Mouse (Mus musculus): ENCODE results near the gene Hspa4.

DNA sequence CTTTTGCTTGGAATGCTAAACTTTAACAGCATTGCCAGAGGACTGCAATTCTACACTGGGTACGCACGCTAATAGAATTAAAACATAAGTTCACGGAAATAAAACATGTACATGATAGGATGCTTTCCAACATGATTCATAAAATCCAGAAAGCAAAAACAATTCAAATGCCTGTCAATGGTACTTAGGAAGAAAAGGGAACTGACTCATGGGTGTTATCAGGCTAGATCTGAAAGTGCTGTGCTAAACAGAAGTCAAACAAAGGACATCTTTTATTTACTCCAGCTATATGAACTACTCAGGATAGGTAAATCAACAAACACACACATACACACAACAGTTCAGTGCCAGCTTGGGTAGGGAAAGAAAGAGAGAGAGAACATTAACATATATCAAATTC lies 24.9 kb downstream of the Hspa4 start:
- TF ChIP-seq GATA1 (IDR thresholded peaks at IDR 0.05; ENCODE audit: borderline replicate concordance, low read length) (no peak), FLI1 (IDR thresholded peaks at IDR 0.05; ENCODE audit: low read length) (no peak)

All from megakaryocyte, embryonic 14.5 days (primary cell).